Comparison of ENCODE assay signal across 14 mouse cellular contexts in the genomic region with DNA sequence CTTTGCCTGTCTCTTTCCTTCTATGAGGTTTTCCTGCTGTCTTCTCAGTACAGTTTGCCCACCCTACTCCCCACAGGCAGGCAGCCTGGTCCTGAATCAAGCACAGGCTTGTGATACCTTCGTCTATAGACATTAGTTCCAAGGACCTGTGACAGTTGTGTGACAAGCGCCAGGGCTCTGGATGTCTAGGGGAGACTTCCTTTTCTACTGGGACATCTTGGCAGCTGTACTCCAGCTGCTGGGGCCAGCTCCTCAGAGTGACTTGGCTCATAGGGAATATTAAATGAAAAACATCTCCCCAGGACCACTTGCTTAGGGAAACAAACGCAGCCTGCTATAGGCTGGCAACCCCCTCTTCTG. TPM values are rescaled to one million over a fixed set of nuclear protein-coding genes. Genes with fewer than 3 reads are reported as not detected.
DNase-seq lines count a peak whose midpoint lies in the region; ATAC-seq and TF ChIP-seq lines count a peak whose summit lies in the region.
"Had no signal": no experiment of that assay in that cellular context is flagged by ENCODE, and none has a peak within 500 bp of the region (broad histone marks: within the 10 kb centered on the region; RNA-seq: fewer than 3 reads in every experiment).

No protein-coding gene starts in this region.

- no peak overlapping the region for H3K9ac ChIP-seq in heart, embryonic 11.5 days (ENCODE audit: low read depth, low read length)
- H3K9ac ChIP-seq in lung, embryonic 14.5 days = 0 out of 2 replicates have a peak overlapping the region, but pooled peaks have one; percentile 8
- H3K9ac ChIP-seq: embryonic facial prominence, embryonic 13.5 days; embryonic facial prominence, embryonic 15.5 days; forebrain, embryonic 12.5 days had no signal

- H3K4me2 ChIP-seq in heart, embryonic 11.5 days = no peak overlapping the region
- H3K4me2 ChIP-seq in lung, embryonic 14.5 days = no peak overlapping the region
- H3K4me2 ChIP-seq: embryonic facial prominence, embryonic 13.5 days; embryonic facial prominence, embryonic 15.5 days; forebrain, embryonic 12.5 days had no signal

- H3K27me3 ChIP-seq in heart, embryonic 11.5 days (ENCODE audit: control insufficient read depth, insufficient read depth, low read length) = no peaks in the 10 kb centered on the region
- no peaks in the 10 kb centered on the region for H3K27me3 ChIP-seq in lung, embryonic 14.5 days (ENCODE audit: insufficient read depth, low read length)
- H3K27me3 ChIP-seq: embryonic facial prominence, embryonic 13.5 days; embryonic facial prominence, embryonic 15.5 days had no signal

- no peak overlapping the region for H3K4me3 ChIP-seq in heart, embryonic 11.5 days (ENCODE audit: low read depth, low read length)
- H3K4me3 ChIP-seq in lung, embryonic 14.5 days (ENCODE audit: low read depth, low read length) = no peak overlapping the region
- H3K4me3 ChIP-seq: embryonic facial prominence, embryonic 13.5 days; embryonic facial prominence, embryonic 15.5 days; erythroblast, embryonic 14.5 days; forebrain, embryonic 10.5 days; forebrain, embryonic 12.5 days had no signal

- no peaks in the 10 kb centered on the region for H3K36me3 ChIP-seq in heart, embryonic 11.5 days (ENCODE audit: control insufficient read depth, insufficient read depth, low read length)
- peaks cover 50% of the 10 kb centered on the region for H3K36me3 ChIP-seq in lung, embryonic 14.5 days (ENCODE audit: insufficient read depth)
- H3K36me3 ChIP-seq: embryonic facial prominence, embryonic 15.5 days; forebrain, embryonic 10.5 days had no signal

- no peaks in the 10 kb centered on the region for H3K9me3 ChIP-seq in heart, embryonic 11.5 days (replicated peaks; ENCODE audit: control insufficient read depth, low read length)
- no peaks in the 10 kb centered on the region for H3K9me3 ChIP-seq in lung, embryonic 14.5 days (ENCODE audit: low read depth, low read length)
- H3K9me3 ChIP-seq: embryonic facial prominence, embryonic 13.5 days; embryonic facial prominence, embryonic 15.5 days; forebrain, embryonic 10.5 days; forebrain, embryonic 12.5 days had no signal

- peak; percentile 91 for DNase-seq in heart, adult 11 months
- no peak for DNase-seq in lung, embryonic 14.5 days
- no peak for DNase-seq in lung, postnatal 25 days (ENCODE audit: low spot score)
- DNase-seq: adrenal gland, postnatal 25 days; cerebellum, adult 8-10 months; embryo, embryonic 11 days had no signal

- ATAC-seq in heart, embryonic 11.5 days (replicated peaks; ENCODE audit: insufficient number of reproducible peaks, low FRiP score, low TSS enrichment) = no peak
- no peak for ATAC-seq in lung, embryonic 14.5 days (ENCODE audit: insufficient read depth)
- ATAC-seq: forebrain, embryonic 14.5 days; forebrain, embryonic 16.5 days had no signal

- TF ChIP-seq CTCF in lung, embryonic 14.5 days (IDR thresholded peaks at IDR 0.05; ENCODE audit: low read depth) = no peak

- no peak overlapping the region for H3K27ac ChIP-seq in heart, embryonic 11.5 days (ENCODE audit: low read depth, low read length)
- no peak overlapping the region for H3K27ac ChIP-seq in lung, embryonic 14.5 days (ENCODE audit: low read depth)
- H3K27ac ChIP-seq: forebrain, embryonic 10.5 days; forebrain, embryonic 12.5 days had no signal

- peaks cover 23% of the 10 kb centered on the region for H3K4me1 ChIP-seq in heart, embryonic 11.5 days (ENCODE audit: control insufficient read depth, insufficient read depth, low read length)
- peaks cover 24% of the 10 kb centered on the region for H3K4me1 ChIP-seq in lung, embryonic 14.5 days (ENCODE audit: insufficient read depth)

- 68% methylated on average over 3 of the region's 3 CpGs for WGBS in heart, embryonic 11.5 days (ENCODE audit: insufficient replicate concordance)
- WGBS in lung, embryonic 14.5 days = 68% methylated on average over 3 of the region's 3 CpGs

RNA-seq across cellular contexts. Expression of gene Pgf, which starts 6.7 kb away (rescaled TPM):
- polyA plus RNA-seq in heart, embryonic 11.5 days (2014; fragmentation: Nextera tagmentation; extraction: Ambion mirVana) = 9.0 and 12.7 TPM in 2 replicates
- polyA plus RNA-seq in lung, embryonic 14.5 days (2014; fragmentation: Nextera tagmentation; extraction: Ambion mirVana) = 10.9 and 14.6 TPM in 2 replicates
- polyA plus RNA-seq: erythroblast, embryonic 14.5 days had no signal

RNA-seq across cellular contexts. Expression of gene Rps6kl1, which starts 19.9 kb away (rescaled TPM):
- 0.94 and 1.3 TPM in 2 replicates for polyA plus RNA-seq in heart, embryonic 11.5 days (2014; fragmentation: Nextera tagmentation; extraction: Ambion mirVana)
- polyA plus RNA-seq in lung, embryonic 14.5 days (2014; fragmentation: Nextera tagmentation; extraction: Ambion mirVana) = 0.91 and 1.0 TPM in 2 replicates

RNA-seq across cellular contexts. Expression of gene Eif2b2, which starts 48.4 kb away (rescaled TPM):
- 60.4 and 60.6 TPM in 2 replicates for polyA plus RNA-seq in heart, embryonic 11.5 days (2014; fragmentation: Nextera tagmentation; extraction: Ambion mirVana)
- 91.4 and 99.9 TPM in 2 replicates for polyA plus RNA-seq in lung, embryonic 14.5 days (2014; fragmentation: Nextera tagmentation; extraction: Ambion mirVana)
